Mouse (Mus musculus): ENCODE data around the gene Rec114.

Rec114 gene

GRCm38 (mm10) chr9:58659989-58660388 is 83.8 kb downstream of the Rec114 start:
- no peak for DNase-seq

GRCm38 (mm10) chr9:58659331-58659730 is 84.4 kb downstream of the Rec114 start:
- no peak for DNase-seq

GRCm38 (mm10) chr9:58658596-58659309 is 85.0 kb downstream of the Rec114 start:
- no peak for DNase-seq

- no peak for DNase-seq
Observed at GRCm38 (mm10) chr9:58657735-58658512, 85.8 kb downstream of the Rec114 start.

GRCm38 (mm10) chr9:58656824-58657223 is 86.9 kb downstream of the Rec114 start:
- no peak for DNase-seq

GRCm38 (mm10) chr9:58656396-58656795 is 87.4 kb downstream of the Rec114 start:
- peak; percentile 63 for DNase-seq

GRCm38 (mm10) chr9:58654494-58654893 is 89.3 kb downstream of the Rec114 start:
- DNase-seq = no peak

GRCm38 (mm10) chr9:58651993-58652392 is 91.8 kb downstream of the Rec114 start:
- DNase-seq = no peak

- no peak for DNase-seq
Observed at GRCm38 (mm10) chr9:58649265-58649626, 94.5 kb downstream of the Rec114 start.

GRCm38 (mm10) chr9:58648406-58649264 is 95.1 kb downstream of the Rec114 start:
- DNase-seq = no peak

GRCm38 (mm10) chr9:58630441-58630840 is 113.3 kb downstream of the Rec114 start:
- DNase-seq = no peak

- DNase-seq = no peak
Observed at GRCm38 (mm10) chr9:58627197-58627596, 116.6 kb downstream of the Rec114 start.

GRCm38 (mm10) chr9:58623009-58623408 is 120.8 kb downstream of the Rec114 start:
- no peak for DNase-seq

- DNase-seq = no peak
Observed at GRCm38 (mm10) chr9:58615064-58615938, 128.5 kb downstream of the Rec114 start.

- DNase-seq = no peak
Observed at GRCm38 (mm10) chr9:58613790-58614189, 130.0 kb downstream of the Rec114 start.

Data from thymus, postnatal 4 days (tissue).